Mouse (Mus musculus): ENCODE data around the gene Hfe. TPM values are rescaled to one million over a fixed set of nuclear protein-coding genes. Genes with fewer than 3 reads are reported as not detected.
"Not testable (repeated sequence)": the region's sequence is repeated elsewhere in the genome, so short reads cannot be mapped to it uniquely, and the experiment has no call there.

Gene Hfe
- polyA plus RNA-seq, 2 experiments from 2014 or later: 0.80 TPM; not detected in 1

DNA sequence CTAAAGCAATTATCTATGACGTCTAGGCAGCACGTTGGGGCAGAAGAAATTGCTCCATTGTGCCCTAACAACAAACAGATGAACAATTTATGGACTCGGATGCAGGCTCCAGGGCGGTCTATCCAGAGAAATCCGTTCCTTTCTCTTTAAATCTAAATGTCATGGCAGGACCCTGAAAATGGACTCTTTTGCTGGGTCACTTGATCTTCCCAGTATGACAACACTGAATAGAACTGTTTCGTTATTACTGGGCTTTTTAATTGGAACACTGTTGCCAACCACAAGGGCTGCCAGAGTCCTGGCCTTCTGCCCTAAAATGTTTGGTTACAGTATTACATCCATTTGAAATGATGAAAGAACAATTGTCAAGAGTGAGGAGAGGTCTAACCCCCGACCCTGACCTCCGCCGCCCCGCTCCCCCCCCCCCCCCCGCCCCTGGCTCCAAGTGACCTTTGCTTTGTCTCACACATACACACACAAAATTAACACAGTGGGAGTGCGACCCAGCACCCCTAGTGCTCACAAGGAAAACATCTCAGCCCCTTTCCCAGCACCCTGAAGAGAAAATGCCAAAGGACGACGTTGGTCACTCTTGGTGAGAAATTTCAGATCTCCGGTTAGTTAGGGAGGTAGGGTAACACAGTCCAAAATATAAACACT lies 810 bp downstream of the Hfe start:
- peak; percentile 41 for ATAC-seq

DNA sequence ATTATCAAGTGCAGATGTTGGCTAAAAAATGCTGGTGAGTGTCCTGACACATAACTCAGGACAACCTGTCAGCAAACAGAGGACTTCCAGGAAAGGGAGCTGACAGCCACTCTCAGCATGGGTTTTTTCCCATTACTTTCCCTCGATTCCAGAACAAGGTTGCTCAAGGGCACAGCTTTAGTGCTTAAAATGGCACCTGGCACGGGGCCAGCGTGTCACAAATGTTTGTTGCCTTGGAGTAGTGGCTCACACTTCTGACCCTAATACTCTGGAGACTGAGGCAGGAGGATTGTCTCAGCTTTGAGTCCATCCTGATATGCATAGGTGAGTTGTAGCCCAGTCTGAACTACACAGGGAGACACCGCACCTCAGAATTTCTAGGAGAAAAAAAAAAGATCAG lies 2.0 kb downstream of the Hfe start:
- no peak for ATAC-seq

GRCm38 (mm10) chr13:23708041-23708440 lies 2.6 kb downstream of the Hfe start:
- no peak for ATAC-seq

DNA sequence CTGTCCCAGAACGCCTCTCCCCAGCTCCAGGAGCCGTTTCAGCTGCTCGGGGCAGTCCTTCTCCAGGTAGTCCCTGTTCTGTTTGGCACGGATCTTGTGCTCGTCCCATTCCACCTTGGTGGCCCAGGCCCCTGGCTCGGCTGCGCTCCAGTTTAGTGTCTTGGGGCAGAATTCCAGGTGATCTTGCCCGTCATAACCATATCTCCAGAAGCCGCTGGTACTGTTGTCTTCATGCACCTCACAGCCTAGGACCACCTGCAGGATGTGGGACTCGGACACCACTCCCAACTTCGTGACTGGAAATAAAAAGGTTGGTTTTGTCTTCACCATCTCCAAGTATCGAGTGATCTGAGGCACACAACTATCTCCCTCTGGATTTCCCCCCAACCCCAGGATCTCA lies 3.9 kb downstream of the Hfe start:
- ATAC-seq: no peak

DNA sequence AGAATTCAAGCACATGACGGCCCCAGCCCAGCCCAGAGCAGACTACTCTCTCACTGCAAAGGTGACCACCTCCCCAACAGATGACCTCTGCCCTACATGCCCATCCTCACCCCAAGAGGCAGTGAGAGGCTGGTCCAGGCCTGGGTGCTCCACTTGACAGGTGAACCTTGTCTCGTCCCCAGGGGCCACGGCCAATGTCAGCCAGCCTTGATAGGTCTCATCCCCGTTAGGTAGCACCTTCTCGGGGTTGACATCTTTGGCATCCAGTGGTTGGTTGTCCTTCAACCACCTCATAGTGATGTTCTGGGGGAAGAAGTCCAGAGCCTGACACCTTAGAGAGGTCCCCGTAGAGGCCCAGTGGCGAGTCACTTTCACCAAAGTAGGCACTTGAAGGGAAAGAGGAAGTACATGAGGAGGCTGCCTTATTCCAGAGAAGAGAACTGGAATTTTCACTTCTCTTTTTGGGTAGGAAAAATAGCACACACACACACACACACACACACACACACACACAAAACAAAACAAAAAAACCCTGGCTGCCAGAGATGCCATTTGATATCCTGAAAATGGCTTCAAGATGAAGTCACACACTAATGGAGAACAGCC lies 4.8 kb downstream of the Hfe start:
- ATAC-seq: no peak

- not testable (repeated sequence) for ATAC-seq
These were observed 7.9 kb downstream of the Hfe start for GRCm38 (mm10) chr13:23702801-23703200.

DNA sequence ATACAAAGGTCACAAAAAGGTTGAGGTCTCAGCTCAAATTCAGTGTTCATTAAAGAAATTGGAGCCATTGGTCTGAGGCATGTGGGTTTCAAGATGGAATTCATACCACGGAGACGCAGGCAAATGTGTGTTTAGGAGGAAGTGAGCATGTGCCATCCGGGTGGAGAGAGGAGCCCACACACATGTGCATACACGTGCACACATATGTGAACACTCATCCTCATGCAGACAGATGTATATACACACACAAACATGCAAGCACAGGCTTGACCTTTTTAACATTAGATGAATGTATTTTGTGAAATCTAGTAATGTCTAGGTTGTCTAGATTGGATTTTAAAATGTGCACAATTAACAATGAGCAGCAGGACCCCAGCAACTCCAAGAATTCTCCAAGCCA lies 8.4 kb downstream of the Hfe start:
- no peak for ATAC-seq

GRCm38 (mm10) chr13:23700786-23701520 lies 9.7 kb downstream of the Hfe start:
- ATAC-seq: peak; percentile 58

DNA sequence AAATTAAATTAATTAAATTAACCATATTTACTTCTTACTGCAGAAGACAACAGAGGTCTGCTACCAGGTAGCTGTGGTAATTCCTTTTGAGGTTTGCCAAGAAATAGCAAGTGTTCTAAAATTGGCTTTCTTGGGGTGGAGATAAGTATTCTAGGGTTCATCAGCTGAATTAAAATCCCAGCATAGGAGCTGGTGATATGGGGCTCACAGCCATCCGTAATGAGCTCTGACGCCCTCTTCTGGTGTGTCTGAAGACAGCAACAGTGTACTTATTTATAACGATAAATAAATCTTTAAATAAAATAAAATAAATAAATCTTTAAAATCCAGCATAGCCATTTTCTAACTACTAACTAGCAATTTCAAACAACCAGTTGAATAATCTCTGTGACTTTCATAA lies 10.9 kb downstream of the Hfe start:
- ATAC-seq: no peak

DNA sequence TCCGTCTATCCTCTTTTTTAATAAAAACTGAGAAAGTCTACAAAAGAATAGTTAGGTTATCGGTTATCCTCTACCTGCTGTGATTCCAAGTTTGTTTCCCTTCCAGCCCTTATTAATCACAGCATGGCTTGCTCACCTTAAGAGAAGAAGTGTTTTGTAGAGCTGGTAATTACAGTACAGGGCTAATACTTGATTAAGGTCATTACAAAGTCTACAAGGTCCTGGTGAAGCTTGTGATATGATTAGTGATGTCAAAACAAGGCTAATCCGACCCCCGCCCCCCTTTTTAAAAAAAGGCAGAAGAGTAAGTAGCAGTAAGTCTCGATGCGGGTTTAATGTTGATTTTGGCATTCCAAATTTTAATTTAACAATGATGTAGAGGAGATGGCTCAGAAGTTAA lies 11.7 kb downstream of the Hfe start:
- no peak for ATAC-seq

DNA sequence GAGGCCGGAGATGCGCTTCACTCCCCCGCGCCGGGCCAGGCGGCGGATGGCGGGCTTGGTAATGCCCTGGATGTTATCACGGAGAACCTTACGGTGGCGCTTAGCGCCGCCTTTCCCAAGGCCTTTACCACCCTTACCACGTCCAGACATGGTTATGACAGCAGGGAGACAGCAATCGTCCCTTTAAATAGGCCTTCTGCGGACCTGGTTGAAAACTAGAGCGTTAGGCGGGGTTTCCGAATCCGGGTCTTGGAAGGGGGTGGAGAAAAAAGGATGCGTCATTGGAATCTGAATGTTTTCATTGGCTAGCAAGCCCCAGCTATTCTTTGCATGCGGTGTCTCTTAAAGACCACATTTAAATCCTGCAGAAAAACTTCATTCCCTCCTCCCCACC lies 12.4 kb downstream of the Hfe start, which contains the start of gene Hist1h4c:
Gene Hist1h4c (minus strand): TSS at position 155 of the 394 bp plus-strand sequence.
- ATAC-seq: peak; percentile 83

DNA sequence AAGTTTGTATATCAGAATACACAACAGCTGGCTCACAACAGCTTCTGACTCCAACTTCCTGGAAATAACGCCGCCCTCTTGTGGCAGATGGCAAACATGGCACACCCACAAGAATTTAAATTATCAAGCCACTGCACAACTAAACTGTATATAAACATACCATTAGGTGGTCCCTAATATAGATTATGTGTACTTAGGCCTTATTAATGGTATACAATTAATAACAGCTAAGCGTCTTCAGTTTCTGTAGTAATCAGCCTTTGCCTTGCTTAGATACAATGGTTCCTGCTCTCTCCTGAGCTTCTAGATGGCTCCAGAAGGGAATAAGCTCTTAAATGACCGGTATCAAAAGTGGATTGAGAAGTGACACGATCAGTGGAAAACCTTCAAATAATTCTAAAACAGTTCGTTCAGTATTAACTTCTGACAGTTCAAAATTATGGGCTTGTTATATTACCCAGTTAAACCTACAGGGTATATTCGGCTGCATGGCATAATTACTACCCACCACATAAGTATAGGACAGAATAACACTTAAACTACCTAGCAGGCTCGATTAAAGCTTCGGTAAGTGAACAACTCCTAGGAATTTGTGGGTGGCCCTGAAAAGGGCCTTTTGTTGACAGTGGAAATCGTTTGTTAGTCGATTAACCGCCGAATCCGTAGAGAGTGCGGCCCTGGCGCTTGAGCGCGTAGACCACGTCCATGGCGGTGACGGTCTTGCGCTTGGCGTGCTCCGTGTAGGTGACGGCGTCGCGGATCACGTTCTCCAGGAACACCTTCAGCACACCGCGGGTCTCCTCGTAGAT lies 13.0 kb downstream of the Hfe start:
- peak; percentile 24 for ATAC-seq

- no peak for ATAC-seq
These were observed 14.6 kb downstream of the Hfe start for GRCm38 (mm10) chr13:23696061-23696474.

DNA sequence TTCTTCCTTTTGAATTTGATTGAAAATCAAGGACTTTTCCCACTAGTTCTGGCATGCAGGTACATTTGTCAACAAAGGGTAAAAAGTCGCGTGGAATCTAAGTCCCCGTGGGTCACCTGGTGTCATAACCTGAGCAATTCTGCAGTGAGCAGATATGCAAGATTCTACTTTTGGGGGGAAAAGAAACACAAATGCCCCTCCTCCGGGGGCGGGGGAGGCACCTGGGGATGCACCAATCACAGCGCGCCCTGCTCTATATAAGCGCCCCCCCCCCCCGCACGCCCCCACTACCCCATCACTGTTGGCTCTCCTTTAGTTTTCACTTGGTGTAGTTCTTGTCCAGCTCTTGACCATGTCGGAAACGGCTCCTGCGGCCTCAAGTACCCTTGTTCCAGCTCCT lies 15.1 kb downstream of the Hfe start, which contains the start of gene Hist1h1t:
Gene Hist1h1t (plus strand): TSS at position 301 of the 400 bp plus-strand sequence.
- no peak for ATAC-seq

- ATAC-seq: no peak
These were observed 15.7 kb downstream of the Hfe start for GRCm38 (mm10) chr13:23694956-23695355.

- ATAC-seq: no peak
These were observed 16.7 kb downstream of the Hfe start for GRCm38 (mm10) chr13:23693856-23694440.

DNA sequence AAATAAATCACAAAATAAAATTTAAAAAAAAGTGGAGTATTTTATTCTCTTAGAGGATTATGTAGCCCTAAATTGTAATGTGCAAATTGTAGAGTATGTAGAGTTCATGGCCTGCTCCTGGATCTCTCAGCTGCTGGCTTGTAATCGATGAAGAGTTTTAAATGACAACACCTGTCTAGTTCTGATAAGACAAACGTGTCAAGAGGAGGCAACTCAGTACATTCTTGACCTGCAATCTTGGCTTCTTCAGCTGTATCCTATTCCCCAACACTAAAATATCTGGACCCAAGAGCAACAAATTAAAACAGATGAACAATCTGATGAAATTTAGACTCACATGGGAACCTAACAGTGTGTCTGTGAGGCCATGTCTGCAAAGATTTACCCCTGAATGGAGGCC lies 21.2 kb downstream of the Hfe start:
- ATAC-seq: no peak

GRCm38 (mm10) chr13:23688956-23689355 lies 21.7 kb downstream of the Hfe start:
- no peak for ATAC-seq

DNA sequence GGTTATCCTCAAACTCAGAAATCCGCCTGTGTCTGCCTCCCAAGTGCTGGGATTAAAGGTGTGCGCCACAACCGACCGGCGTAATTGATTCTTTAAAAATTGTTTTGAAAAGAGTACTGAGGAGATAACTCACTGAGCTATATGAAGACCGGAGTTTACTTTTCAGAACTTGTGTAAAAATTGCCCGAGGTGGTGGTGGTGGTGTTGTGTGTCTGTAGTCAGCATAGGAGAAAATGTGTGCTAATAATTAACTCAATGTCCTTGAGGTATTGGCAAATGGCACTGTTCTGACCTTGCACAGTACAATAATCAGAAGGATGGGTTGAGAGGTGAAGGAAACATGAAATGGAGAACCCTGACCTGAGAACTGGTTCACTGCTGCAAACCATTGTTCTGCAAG lies 22.7 kb downstream of the Hfe start:
- no peak for ATAC-seq

DNA sequence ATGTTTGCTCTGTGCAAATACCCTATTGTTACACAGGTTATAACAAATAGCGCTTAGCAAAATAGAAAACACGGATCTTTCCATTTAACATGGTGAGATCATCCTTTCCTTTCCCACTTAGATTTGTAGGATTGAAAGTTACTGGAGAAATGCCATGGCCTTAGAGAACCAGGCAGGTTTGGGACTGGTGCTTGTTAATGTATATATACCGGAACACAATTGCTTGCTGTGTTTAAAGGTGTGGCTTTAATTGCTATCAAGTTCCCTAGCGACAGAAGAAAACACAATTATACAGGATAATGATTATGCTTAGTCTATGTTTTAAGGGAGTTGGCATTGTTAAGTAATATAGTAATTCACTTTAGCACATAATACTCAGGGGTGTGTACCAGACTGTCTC lies 23.5 kb downstream of the Hfe start:
- no peak for ATAC-seq

DNA sequence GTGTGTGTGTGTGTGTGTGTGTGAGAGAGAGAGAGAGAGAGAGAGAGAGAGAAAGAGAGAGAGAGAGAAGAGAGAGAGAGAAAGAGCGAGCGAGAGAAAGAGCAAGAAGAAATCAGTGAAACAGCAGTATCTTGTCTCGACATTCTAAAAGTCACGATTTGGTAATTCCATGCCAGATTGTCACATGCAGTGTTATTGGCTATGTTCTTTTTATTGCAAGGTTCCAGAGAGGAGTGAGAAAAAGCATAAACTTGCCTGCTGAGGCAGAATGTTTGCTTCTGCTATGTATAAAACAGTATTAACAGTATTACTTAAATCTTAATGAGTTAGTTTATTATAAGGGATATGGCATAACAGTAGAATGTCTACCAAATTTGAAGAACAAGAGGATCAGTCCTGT lies 24.7 kb downstream of the Hfe start:
- no peak for ATAC-seq

- ATAC-seq: no peak
These were observed 25.4 kb downstream of the Hfe start for GRCm38 (mm10) chr13:23685121-23685861.

Data from activated CD4-positive, CD25-positive, alpha-beta regulatory T cell, adult 4 months (primary cell).